Mouse (Mus musculus): ENCODE measurements around the gene Bad.

DNA sequence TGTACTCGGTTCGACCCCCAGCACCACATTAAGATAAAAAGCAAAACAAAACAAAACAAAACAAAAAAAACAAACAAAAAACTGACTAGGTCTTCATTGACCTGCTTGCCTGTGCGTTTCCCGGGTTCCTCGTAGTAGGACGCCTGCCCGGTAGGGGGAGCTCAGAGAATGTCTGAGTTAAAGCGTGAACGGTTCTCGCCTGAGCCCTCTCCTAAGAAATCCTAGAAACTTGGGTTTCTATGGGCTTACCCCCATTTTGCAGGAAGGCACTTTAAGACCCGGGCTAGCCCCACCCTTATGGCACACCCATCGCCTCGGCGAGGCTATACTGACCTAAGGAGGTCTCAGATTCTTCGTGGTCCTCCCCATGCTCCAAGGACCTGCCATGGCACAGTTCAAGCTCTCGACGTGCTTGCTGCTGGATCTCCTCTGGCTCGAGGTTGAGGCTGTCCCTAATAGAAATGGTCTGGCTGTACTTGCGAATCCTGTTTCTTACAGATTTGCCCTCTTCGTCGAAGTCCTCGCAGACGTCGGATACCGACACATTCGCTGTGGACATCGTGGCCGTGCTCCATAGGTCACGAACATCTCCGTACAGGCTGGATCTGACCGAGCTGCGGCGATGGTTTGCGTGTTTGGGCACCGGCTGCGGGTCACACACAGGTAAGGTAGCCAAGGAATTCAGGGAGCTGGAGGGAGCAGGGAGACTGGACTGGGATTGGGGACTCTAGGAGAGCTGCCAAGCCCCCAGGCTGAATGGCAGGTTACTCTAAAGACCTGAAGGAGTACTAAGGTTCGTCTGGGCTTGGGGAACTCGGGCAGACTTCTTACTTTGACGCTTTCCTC, 17.0 kb upstream of the Bad start:
- 0 out of 2 replicates have a peak, but pooled peaks have one; percentile 70 for TF ChIP-seq CTCF (IDR thresholded peaks at IDR 0.05; ENCODE audit: borderline replicate concordance, control insufficient read depth, extremely low read depth, insufficient read depth, low read length, poor library complexity)
- no peak for TF ChIP-seq POLR2A (IDR thresholded peaks at IDR 0.05; ENCODE audit: control insufficient read depth, extremely low read depth, insufficient read depth, low read length, poor library complexity)

Measured in thymus, adult 2 months (tissue).